Mouse (Mus musculus) C2C12 (cell line): ENCODE measurements around the gene Ets1. TPM values are rescaled to one million over a fixed set of nuclear protein-coding genes. Genes with fewer than 3 reads are reported as not detected.

Experiments
- H3K27me3 ChIP-seq: one replicate; pipeline ENCODE4 v1.6.1; 2011; ENCODE audit not compliant: control insufficient read depth, insufficient read depth, insufficient read length
- H3K36me3 ChIP-seq: one replicate; pipeline ENCODE4 v1.6.1; 2011; ENCODE audit not compliant: control insufficient read depth, insufficient read depth
- H3K4me3 ChIP-seq: one replicate; pipeline ENCODE4 v1.5.1; 2011; ENCODE audit warnings: mild to moderate bottlenecking, control low read depth; ENCODE audit not compliant: poor library complexity, insufficient read depth, severe bottlenecking
- H3K79me2 ChIP-seq: one replicate; pipeline ENCODE4 v1.6.1; 2011; ENCODE audit not compliant: control insufficient read depth, insufficient read depth
- H3K79me3 ChIP-seq: one replicate; pipeline ENCODE4 v1.6.1; 2011; ENCODE audit warnings: low read depth, control low read depth
- H3ac ChIP-seq: one replicate; pipeline ENCODE3; 2011; ENCODE audit warnings: low read depth; ENCODE audit not compliant: control insufficient read depth, insufficient read length
- CEBPB ChIP-seq: IDR thresholded peaks from one replicate; pipeline ENCODE4 v1.6.1; 2011; ENCODE audit warnings: low read depth, mild to moderate bottlenecking, control low read depth, moderate library complexity
- CTCF ChIP-seq: IDR thresholded peaks from one replicate; pipeline ENCODE4 v1.5.1; 2011; ENCODE audit not compliant: control insufficient read depth, insufficient read depth, insufficient read length
- FOSL1 ChIP-seq: IDR thresholded peaks from one replicate; pipeline ENCODE4 v1.8.0; 2011; ENCODE audit warnings: mild to moderate bottlenecking, low read length; ENCODE audit not compliant: poor library complexity, insufficient read depth, severe bottlenecking
- MAX ChIP-seq: IDR thresholded peaks from one replicate; pipeline ENCODE4 v1.6.1; 2011; ENCODE audit warnings: mild to moderate bottlenecking, control low read depth
- MYOD1 ChIP-seq: IDR thresholded peaks from one replicate; pipeline ENCODE4 v1.6.1; 2011; ENCODE audit warnings: low read depth; ENCODE audit not compliant: control insufficient read depth, insufficient read length
- MYOG ChIP-seq: IDR thresholded peaks from one replicate; pipeline ENCODE4 v1.6.1; 2011; ENCODE audit not compliant: control insufficient read depth, insufficient read length; ENCODE audit errors: extremely low read depth
- USF1 ChIP-seq: IDR thresholded peaks from one replicate; pipeline ENCODE4 v1.6.1; 2011; ENCODE audit warnings: low read depth, mild to moderate bottlenecking, control low read depth, moderate library complexity
- polyA plus RNA-seq: library from polyadenylated mRNA; unstranded; fragments of >200 nt; fragmentation: generic; extraction: Trizol; gene quantifications from one replicate; pipeline ENCODE4 v1.2.1, GENCODE M21; 2012; ENCODE audit warnings: missing spikeins

The Ets1 gene
- polyA plus RNA-seq, 1 experiment: 9.4 TPM

DNA sequence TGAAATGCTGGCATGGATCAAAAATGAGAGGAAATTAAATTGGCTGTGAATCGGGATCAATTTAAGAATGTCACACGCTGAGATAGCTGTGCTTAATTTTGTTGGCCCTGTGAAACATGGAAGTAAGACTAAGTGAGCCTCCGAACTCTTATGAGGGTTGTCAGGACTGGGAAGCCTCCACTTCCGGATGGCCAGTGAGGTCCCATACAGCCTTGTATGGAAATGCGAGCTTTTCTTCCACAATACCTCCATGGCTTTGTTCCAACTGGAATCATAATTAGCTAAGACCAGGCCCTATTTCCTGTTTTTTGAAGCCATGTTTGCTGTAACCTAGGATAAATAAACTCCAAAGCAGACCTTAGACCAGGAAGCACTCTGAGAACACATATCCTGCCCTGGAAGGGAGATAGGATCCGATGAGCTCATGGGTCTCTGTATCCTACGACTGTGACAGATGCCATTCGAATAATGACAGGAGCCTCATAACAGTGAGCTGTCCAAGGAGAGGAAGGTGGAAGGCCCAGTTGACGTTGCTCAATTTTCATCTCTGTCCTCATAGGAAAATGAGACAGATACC is 17.4 kb upstream of the Ets1 start:
- Histone ChIP-seq H3K27me3 (no peaks in the 10 kb centered on the region), H3K36me3 (no peaks in the 10 kb centered on the region), H3K79me2 (no peaks in the 10 kb centered on the region), H3ac (no peak overlapping the region), H3K4me3 (no peak overlapping the region), H3K79me3 (no peaks in the 10 kb centered on the region)
- TF ChIP-seq FOSL1 (no peak), CTCF (no peak), MYOD1 (no peak), MAX (no peak), MYOG (no peak), CEBPB (no peak), USF1 (no peak)

DNA sequence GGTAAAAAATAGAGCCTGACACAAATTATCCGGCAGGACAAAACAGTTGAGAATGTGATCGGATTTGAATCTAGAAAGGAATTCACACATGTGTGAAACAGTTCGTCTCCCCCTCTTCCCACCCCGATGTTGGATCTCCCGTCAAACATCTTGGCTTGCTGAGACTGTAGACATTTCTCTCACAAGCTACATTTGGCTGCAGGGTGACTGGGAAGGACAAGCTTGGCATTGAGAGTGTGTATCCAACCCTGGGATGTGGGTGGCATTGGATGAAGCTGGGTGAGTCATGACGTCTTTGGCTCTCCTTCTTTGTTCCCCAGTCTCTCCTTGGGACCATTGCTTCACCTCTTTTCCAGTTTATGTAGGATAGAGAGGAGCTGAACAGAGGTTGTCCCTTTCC is 16.4 kb upstream of the Ets1 start:
- no peak overlapping the region for H3ac ChIP-seq
- no peak for TF ChIP-seq CEBPB
- H3K36me3 ChIP-seq: no peaks in the 10 kb centered on the region
- no peak overlapping the region for H3K4me3 ChIP-seq
- no peaks in the 10 kb centered on the region for H3K79me3 ChIP-seq
- no peaks in the 10 kb centered on the region for H3K79me2 ChIP-seq
- H3K27me3 ChIP-seq: no peaks in the 10 kb centered on the region

DNA sequence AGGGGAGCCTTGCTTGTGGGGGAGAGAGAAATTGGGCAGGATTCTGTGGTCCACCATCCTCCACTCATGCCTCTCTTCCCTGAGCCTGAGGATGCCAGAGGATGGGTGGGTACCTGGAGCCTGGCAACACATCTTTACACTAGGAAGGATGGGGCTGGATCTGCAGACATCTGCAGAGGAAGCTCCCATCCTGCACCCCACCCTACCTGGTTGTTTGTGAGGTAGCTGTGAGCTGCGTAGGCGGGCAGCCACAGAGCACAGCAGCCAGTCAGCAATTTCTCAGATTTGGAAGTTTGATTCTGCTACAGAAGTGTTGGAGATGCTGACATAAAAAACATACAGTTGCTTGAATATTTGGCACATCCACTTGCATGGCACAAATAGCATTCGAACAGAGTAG is 15.6 kb upstream of the Ets1 start:
- H3K27me3 ChIP-seq: no peaks in the 10 kb centered on the region
- no peaks in the 10 kb centered on the region for H3K79me2 ChIP-seq
- H3K79me3 ChIP-seq: no peaks in the 10 kb centered on the region
- no peaks in the 10 kb centered on the region for H3K36me3 ChIP-seq
- H3K4me3 ChIP-seq: no peak overlapping the region
- TF ChIP-seq FOSL1 (no peak), MYOD1 (no peak), CTCF (no peak), MYOG (no peak), MAX (no peak), USF1 (no peak), CEBPB (no peak)
- no peak overlapping the region for H3ac ChIP-seq

DNA sequence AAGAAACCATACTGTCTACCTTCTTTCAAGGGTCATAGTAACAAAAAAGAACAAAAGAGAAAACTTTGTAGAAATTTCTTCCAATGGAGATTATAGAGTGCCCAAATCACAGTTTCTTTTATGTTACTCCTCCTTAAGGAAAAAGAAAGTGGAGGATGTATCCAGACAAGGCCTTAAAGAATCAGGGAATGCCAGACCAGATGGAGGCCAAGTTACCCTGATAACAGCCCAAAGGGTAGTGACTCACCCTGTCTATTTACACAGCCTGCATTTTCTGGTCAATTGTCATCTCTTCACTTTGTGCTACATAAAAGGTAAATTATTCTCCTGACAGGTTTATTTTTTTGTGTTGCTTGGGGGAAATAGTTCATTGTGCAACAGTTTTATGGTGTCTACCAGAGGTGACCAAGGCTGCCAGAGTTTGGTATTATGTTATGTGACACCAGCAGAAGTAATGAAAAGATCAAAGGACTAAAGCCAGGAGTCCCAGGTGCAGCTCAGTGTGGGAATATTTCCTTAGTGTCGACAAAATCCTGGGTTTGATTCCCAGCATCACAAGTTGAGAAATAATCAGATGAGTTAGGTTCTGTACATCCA is 6.5 kb upstream of the Ets1 start:
- Histone ChIP-seq H3K27me3 (no peaks in the 10 kb centered on the region), H3K4me3 (no peak overlapping the region), H3K36me3 (no peaks in the 10 kb centered on the region), H3K79me3 (no peaks in the 10 kb centered on the region), H3ac (no peak overlapping the region), H3K79me2 (no peaks in the 10 kb centered on the region)
- TF ChIP-seq USF1: no peak
- TF ChIP-seq MYOD1: peak; percentile 72
- TF ChIP-seq CTCF: no peak
- TF ChIP-seq FOSL1: peak; percentile 90
- peak; percentile 98 for TF ChIP-seq CEBPB

DNA sequence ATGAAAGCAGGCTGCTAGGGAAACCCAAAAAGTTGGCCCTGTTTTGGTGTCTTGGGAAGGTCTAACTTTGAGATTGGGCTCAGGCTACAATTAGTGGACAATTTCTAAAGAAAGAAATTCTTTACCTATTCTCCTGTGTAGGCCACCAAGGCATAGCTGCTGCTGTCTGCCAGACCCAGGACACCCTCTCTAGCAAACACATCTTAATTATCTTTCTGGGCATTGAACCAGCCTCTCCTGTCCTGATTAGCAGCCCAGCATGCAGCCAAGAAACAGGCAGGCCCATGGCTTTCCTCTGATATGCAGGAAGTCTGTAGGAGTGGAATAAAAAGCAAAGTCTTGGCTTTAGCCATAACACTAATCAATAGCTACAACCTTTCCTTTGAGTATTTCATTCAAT is 4.7 kb upstream of the Ets1 start:
- Histone ChIP-seq H3K36me3 (no peaks in the 10 kb centered on the region), H3K79me2 (no peaks in the 10 kb centered on the region), H3ac (no peak overlapping the region), H3K27me3 (no peaks in the 10 kb centered on the region), H3K4me3 (no peak overlapping the region), H3K79me3 (no peaks in the 10 kb centered on the region)
- TF ChIP-seq USF1: no peak
- no peak for TF ChIP-seq MYOG
- no peak for TF ChIP-seq MYOD1
- TF ChIP-seq CTCF: no peak
- TF ChIP-seq MAX: no peak
- no peak for TF ChIP-seq CEBPB
- no peak for TF ChIP-seq FOSL1

DNA sequence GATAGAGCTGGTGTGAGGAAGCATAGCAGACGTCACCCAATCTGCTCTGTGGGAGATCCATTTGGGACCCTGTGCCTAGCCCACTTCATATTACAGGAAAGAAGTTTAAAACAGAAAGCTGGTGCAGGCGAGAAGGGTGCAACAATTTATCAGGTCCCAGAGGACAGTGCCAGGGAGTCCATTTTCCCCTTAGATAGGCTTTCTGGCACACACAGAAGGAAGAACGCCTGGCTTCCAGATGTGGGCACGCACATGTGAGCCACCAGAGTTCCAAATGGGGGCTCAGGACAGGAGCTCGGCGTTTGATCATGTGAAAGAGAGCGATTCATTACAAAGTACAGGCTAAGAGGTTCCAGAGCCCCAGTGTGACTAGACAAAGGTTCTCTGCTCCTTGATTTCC is 3.8 kb upstream of the Ets1 start:
- Histone ChIP-seq H3K4me3 (no peak overlapping the region), H3K36me3 (no peaks in the 10 kb centered on the region), H3ac (no peak overlapping the region), H3K79me3 (no peaks in the 10 kb centered on the region), H3K27me3 (no peaks in the 10 kb centered on the region), H3K79me2 (no peaks in the 10 kb centered on the region)
- TF ChIP-seq CEBPB: no peak
- no peak for TF ChIP-seq USF1
- TF ChIP-seq MAX: no peak
- TF ChIP-seq FOSL1: no peak
- TF ChIP-seq MYOG: no peak
- TF ChIP-seq CTCF: no peak
- TF ChIP-seq MYOD1: no peak
